Mouse (Mus musculus): ENCODE results near the gene Ly6g6f. TPM values are rescaled to one million over a fixed set of nuclear protein-coding genes. Genes with fewer than 3 reads are reported as not detected.

Ly6g6f gene
- polyA plus RNA-seq, 1 experiment from 2014 or later, result 1.0 TPM

DNA sequence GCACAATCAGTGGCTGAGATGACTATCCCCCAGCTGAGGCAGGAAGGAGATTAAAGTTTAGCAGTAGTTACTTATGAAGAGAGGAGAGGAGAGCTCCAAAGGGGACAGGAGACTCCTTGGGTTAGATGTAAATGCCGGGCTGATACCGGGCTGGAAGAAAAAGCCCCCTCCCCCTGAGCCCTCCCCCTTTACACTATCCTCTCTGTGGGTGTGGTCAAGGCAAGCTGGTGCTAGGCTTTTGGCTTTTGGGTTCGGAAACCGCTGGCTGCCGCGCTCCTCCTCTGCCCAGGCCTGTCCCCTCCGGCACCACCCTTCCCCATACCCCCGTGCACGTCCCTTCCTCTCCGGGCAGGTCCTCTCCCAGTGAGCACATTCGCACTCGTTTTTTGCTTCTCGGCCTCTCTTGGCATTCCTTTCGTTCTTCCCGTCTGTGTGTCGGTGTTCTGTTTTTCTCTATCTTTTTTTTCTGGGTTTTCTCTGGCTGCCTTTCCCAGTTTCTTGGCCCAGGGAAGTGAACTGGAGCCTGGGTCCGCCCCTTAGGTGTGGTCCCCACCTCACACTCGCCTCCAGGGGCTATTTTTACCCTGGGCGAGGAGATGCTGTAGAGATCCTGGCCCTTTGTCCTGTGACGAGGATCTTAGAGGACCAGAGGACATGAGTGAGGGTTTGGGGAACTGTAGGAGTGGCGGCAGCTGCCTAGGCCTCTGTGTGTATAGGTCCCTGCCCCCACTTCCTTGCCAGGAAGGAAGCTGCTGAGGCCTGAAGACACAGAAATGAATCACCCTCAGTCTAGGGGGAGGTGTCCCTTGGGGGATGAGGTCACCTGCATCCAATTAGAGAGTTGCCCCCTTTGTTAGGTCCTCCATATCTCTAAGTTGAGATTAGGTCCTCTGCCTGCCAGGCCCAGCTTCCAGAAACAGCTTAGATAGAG lies 34.0 kb downstream of the Ly6g6f start:
- no peaks in the 10 kb centered on the region for H3K27me3 ChIP-seq (ENCODE audit: insufficient read depth, poor library complexity, severe bottlenecking)
- peak overlapping the region; percentile 80 for H3K4me3 ChIP-seq
- no peaks in the 10 kb centered on the region for H3K9me3 ChIP-seq
- peaks cover 45% of the 10 kb centered on the region for H3K36me3 ChIP-seq
- peaks cover 58% of the 10 kb centered on the region for H3K4me1 ChIP-seq
- WGBS, result under 1% methylated on average over 21 of the region's 21 CpGs
- DNase-seq (ENCODE audit: low spot score), result peak; percentile 95
- peak overlapping the region; percentile 98 for H3K27ac ChIP-seq

DNA sequence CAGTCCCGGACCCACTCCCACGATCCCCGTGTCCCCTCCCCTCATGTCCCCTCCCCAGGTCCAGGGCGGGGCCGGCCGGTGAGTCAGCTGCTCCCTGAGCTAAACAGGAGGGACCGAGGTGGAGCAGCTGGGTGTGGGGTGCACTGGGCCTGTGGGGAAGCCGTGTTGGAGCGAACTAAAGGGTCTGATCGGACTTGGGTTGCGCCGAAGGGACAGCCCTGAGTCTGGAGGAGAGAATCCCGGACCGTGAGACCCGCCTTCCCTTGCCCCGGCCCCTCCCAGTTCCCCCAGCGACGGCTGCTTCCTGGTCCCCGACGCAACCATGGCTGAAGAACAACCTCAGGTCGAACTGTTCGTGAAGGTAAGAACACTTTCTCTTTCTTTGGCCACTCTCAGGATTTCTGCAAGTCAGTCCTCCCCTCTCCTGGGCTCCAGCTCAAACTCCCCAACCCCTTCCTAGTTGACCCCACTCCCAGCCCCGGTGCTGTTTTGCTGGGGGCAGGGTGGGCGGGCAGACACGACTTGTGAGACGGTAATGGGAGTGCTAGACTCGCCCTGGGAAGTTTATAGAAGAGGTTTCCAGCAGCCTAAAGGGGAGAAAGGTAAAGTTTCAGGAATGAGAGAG lies 35.2 kb downstream of the Ly6g6f start:
- under 1% methylated on average over 27 of the region's 27 CpGs for WGBS
- peak; percentile 90 for DNase-seq (ENCODE audit: low spot score)
- H3K4me3 ChIP-seq, result peak overlapping the region; percentile 80
- H3K36me3 ChIP-seq, result peaks cover 34% of the 10 kb centered on the region
- H3K4me1 ChIP-seq, result peaks cover 66% of the 10 kb centered on the region
- no peaks in the 10 kb centered on the region for H3K9me3 ChIP-seq
- peak overlapping the region; percentile 98 for H3K27ac ChIP-seq
- no peaks in the 10 kb centered on the region for H3K27me3 ChIP-seq (ENCODE audit: insufficient read depth, poor library complexity, severe bottlenecking)

DNA sequence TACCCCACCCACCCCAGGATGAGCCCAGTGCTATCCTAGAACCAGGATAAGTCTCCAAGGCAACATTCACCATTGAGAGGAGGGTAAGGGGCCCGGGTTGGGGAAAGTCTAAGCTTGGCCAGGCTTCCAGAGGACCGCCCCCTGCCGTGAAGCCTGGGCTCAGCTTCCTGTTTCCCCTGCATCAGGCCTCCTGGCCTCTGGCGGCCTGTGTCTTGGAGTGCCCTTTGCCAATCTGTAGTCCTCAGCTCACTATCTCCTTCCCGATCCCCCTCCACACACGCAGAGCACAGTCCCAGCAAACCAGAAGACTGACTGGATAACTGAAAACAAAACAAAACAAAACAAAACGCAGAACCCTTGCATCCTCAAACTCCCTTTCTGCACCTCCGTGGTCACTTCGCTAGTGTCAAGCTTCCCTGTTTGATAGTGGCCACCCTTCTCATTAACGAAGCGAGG lies 35.8 kb downstream of the Ly6g6f start, which contains the start of gene Clic1:
Gene Clic1, plus strand, starts transcription at position 406 of the 456 bp plus-strand sequence.
- H3K4me3 ChIP-seq, result peak within 1 kb of the TSS; percentile 80
- H3K27me3 ChIP-seq (ENCODE audit: insufficient read depth, poor library complexity, severe bottlenecking), result no peaks in the 10 kb centered on the region
- peaks cover 28% of the 10 kb centered on the region for H3K36me3 ChIP-seq
- H3K4me1 ChIP-seq, result peaks cover 72% of the 10 kb centered on the region
- H3K27ac ChIP-seq, result peak within 1 kb of the TSS; percentile 98
- WGBS, result 1% methylated on average over 11 of the region's 11 CpGs
- no peaks in the 10 kb centered on the region for H3K9me3 ChIP-seq
- DNase-seq (ENCODE audit: low spot score), result peak; percentile 94

DNA sequence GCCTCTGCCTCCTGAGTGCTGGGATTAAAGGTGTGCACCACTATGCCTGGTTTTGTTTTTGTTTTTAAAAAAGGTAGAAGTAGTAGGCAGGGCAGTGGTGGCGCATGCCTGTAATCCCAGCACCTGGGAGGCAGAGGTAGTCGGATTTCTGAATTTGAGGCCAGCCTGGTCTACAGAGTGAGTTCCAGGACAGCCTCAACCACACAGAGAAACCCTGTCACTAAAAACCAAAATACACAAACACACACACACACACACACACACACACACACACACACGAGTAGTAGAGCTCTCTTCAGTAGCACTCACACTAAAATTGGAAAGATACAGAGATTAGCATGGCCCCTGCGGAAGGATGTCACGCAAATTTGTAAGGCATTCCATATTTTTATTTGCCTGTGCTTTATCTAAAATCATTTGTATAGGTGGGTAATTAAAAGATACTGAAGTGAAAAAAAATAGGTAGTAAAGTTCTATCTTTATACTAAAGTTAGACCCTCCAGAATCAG lies 36.4 kb downstream of the Ly6g6f start:
- Histone ChIP-seq H3K36me3 (peaks cover 22% of the 10 kb centered on the region), H3K4me3 (peak overlapping the region; percentile 80), H3K27me3 (ENCODE audit: insufficient read depth, poor library complexity, severe bottlenecking) (no peaks in the 10 kb centered on the region), H3K9me3 (no peaks in the 10 kb centered on the region), H3K27ac (peak overlapping the region; percentile 98), H3K4me1 (peaks cover 76% of the 10 kb centered on the region)
- DNase-seq (ENCODE audit: low spot score), result no peak
- 58% methylated on average over 5 of the region's 5 CpGs for WGBS

DNA sequence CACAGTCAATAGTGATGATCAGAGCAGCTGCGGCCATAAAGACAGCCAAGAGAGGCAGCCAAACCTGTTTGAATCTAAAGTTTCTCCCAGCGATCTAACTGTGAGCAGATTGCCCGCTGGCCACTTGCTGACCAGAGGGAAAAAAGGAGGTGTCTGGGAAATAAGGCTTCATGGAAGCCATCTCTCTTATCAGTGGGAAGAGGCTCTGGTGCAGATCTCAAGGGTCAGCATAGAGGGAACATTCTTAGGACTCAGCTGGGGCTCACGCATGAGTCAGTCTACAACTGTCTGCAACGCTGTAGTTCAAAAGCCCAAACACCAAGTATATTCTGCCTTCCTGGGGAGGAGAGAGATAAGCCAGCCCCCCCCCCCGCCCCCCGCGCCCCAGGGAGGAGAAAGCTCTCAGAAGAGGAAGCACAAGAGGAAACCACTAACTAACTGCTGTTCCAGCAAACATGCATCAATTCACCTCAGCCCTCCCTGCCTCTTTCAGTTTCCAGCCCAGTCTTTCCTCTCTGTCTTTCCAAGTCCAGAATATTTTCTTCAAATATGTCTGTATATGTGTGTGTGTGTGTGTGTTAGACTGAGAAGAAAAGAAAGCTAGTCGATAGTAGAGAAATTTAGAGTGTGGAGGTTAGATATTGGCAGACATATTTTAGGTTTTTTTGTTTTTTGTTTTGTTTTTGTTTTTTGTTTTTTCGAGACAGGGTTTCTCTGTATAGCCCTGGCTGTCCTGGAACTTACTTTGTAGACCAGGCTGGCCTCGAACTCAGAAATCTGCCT lies 37.1 kb downstream of the Ly6g6f start:
- Histone ChIP-seq H3K27me3 (ENCODE audit: insufficient read depth, poor library complexity, severe bottlenecking) (no peaks in the 10 kb centered on the region), H3K4me3 (peak overlapping the region; percentile 72), H3K36me3 (peaks cover 15% of the 10 kb centered on the region), H3K27ac (peak overlapping the region; percentile 98), H3K4me1 (peaks cover 81% of the 10 kb centered on the region), H3K9me3 (no peaks in the 10 kb centered on the region)
- no peak for DNase-seq (ENCODE audit: low spot score)
- 20% methylated on average over 11 of the region's 11 CpGs for WGBS

DNA sequence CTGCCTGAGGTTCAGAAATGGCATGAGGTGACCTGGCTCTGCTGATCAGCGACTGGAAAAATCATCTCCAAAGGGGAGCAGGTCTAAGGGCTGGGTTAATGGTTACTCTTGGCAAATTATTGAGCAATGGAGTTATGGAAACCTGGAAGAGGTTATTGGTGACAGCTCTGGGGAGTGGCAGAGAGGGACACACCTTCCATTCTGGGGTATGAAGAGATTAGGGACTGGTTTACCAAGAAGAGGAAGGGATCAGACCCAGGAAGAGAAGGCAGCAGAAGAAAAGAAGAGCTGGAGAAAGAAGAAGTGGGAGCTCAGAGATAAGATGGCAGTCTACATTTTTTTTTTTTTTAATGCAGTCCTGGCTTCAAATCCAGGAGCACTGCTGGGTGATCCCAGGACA lies 37.7 kb downstream of the Ly6g6f start:
- H3K9me3 ChIP-seq, result no peaks in the 10 kb centered on the region
- no peaks in the 10 kb centered on the region for H3K27me3 ChIP-seq (ENCODE audit: insufficient read depth, poor library complexity, severe bottlenecking)
- H3K27ac ChIP-seq, result peak overlapping the region; percentile 98
- H3K4me1 ChIP-seq, result peaks cover 77% of the 10 kb centered on the region
- 43% methylated on average over 1 of the region's 1 CpGs for WGBS
- no peak for DNase-seq (ENCODE audit: low spot score)
- peaks cover 9% of the 10 kb centered on the region for H3K36me3 ChIP-seq
- H3K4me3 ChIP-seq, result peak overlapping the region; percentile 72

DNA sequence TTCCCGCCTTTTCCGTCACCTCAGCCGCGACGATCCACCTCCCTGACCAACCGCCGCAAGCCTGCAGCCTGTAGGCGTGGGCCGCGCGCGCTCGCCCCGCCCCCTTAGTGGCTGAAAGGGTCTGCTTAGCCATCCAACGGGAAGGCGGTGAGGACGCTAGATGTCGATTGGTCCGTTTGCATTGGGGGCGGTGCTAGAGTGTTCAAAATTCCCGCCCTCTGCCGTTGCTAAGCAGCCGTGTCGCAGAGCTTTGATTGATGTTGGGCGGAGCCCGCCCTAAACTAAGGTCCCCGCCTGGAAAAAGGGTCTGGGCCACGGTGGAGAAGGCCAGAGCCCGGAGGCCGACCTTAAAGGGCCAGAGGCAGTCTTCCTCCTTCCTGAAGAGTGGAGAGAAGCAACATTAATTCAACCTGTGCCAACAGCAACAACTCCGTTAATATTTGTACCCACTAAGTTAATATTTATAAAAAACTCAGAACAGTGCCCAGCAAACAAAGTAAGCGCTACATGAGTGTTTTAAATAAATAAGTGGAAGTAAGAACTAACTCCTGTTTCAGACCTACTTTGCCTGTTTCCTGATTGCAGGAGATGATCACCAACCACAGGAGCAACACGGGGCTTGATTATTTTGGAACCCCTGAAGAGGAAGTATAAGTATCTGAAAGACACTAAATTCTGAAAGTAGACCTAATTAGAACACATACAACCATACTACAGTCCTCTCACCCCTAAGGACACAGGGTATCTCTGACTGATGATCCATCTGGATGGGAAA lies 38.5 kb downstream of the Ly6g6f start, which contains the start of gene Msh5:
Gene Msh5, minus strand, starts transcription at position 65 of the 775 bp plus-strand sequence.
- H3K27ac ChIP-seq, result peak within 1 kb of the TSS; percentile 98
- H3K9me3 ChIP-seq, result no peaks in the 10 kb centered on the region
- DNase-seq (ENCODE audit: low spot score), result peak; percentile 100
- 2% methylated on average over 33 of the region's 33 CpGs for WGBS
- peaks cover 68% of the 10 kb centered on the region for H3K4me1 ChIP-seq
- H3K36me3 ChIP-seq, result 0 out of 2 replicates have a peak, but pooled peaks cover under 1% of the 10 kb centered on the region
- H3K27me3 ChIP-seq (ENCODE audit: insufficient read depth, poor library complexity, severe bottlenecking), result no peaks in the 10 kb centered on the region
- H3K4me3 ChIP-seq, result peak within 1 kb of the TSS; percentile 72

DNA sequence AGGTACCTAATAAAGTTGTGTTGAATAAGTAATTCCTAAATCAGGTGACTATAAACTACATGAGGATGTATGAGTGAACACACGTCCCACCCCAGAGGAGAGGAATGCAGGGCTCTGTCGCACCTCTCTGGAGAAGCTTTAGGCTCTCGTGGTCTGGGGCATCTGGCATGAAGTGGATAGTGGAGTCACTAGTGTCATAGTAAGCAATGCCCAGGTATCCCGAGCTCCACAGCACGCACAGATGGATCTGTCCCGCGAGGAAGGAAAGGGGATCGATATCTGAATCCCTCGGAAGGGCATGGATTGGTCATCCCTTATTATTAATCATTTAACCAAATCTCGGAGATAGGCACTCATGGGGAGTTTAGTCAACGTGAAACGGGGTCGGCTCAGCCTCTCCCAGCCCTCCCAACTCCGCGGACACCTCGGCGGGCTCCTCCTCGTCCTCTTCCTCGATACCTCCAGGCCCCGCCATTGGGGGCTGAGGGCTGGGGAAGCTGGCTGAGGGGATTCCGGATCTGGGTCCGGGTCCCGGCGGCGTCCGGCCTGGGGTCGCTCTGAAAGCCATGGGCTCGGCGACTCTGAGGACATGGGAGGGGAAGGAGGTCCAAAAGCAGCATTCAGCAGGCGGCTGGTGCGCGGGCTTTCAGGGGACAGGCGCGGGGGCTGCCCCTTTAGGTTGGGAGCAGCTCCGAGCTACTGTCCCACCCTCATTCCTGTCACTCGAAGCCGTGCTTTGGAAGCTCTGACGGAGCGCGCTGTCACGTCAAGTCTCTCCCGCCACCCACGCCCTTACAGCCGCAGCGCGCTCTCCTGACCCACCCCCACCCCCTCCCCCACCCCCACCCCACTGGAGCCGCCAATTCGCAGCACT lies 39.4 kb downstream of the Ly6g6f start:
- no peak for DNase-seq (ENCODE audit: low spot score)
- Histone ChIP-seq H3K36me3 (no peaks in the 10 kb centered on the region), H3K27ac (peak overlapping the region; percentile 98), H3K9me3 (no peaks in the 10 kb centered on the region), H3K4me3 (peak overlapping the region; percentile 72), H3K27me3 (ENCODE audit: insufficient read depth, poor library complexity, severe bottlenecking) (no peaks in the 10 kb centered on the region), H3K4me1 (peaks cover 63% of the 10 kb centered on the region)
- 4% methylated on average over 47 of the region's 48 CpGs for WGBS

DNA sequence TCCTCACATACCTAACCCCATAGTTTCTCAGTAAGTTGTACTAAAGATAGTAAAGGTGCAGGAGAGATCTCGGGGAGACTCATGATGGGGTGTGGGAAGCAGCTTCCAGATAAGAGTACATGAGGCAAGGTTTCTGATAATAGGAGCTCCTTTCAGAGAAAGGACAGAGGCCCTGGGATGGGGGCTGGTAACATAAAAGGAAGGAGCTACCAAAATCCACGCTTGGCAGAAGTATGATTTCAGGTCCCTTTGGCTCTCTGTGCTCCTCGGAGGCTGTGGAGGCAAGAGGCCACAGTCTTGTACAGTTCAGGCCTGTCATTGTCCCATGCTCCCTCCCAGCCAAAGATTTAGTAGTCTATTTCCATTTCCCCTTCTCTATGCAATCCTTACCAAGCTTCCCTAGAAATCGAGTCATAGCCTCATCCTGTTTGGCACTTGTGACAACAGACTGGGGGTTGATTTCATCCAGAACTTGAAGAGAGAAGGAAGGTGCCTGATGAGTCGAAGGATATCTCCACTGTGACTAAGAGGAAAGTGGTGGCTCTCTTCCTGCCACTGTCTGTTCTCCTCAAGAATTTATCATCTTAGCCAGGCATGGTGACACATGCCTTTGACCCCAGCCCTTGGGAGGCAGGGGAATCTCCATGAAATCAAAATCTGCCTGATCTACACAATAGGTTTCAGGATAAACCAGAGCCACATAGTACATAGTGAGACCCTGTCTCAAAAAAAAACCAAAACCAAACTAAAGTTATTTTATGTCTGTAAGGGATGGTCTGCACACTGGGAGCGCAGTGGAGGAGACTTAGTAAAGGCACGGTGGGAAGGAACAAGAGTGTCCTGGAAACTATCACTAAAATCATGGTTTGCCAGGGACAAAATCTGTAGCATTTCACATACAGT lies 40.3 kb downstream of the Ly6g6f start:
- Histone ChIP-seq H3K27ac (peak overlapping the region; percentile 98), H3K4me1 (peaks cover 63% of the 10 kb centered on the region), H3K4me3 (peak overlapping the region; percentile 72), H3K27me3 (ENCODE audit: insufficient read depth, poor library complexity, severe bottlenecking) (no peaks in the 10 kb centered on the region), H3K9me3 (no peaks in the 10 kb centered on the region), H3K36me3 (no peaks in the 10 kb centered on the region)
- peak; percentile 78 for DNase-seq (ENCODE audit: low spot score)
- 45% methylated on average over 7 of the region's 7 CpGs for WGBS

DNA sequence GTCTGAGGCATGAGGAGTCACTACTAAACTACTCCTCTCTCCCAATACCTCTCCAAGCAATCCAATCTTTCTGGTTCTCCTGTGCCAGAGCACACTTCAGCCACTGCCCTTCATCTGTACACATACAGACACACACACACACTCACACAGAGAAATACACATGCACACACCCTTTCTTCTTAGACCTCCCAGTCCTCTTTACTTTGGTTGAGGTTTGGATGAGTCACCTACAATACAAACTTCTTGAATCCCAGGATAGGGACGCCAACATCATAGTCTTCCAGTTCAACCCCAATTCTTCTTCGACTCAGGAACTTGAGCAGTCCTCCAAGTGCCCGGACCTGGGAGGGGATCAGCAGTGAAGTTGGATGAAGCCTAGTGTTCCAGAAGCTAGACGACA lies 41.6 kb downstream of the Ly6g6f start:
- Histone ChIP-seq H3K27me3 (ENCODE audit: insufficient read depth, poor library complexity, severe bottlenecking) (no peaks in the 10 kb centered on the region), H3K9me3 (no peaks in the 10 kb centered on the region), H3K27ac (peak overlapping the region; percentile 98), H3K4me3 (no peak overlapping the region), H3K4me1 (peaks cover 50% of the 10 kb centered on the region), H3K36me3 (no peaks in the 10 kb centered on the region)
- WGBS, result 79% methylated on average over 4 of the region's 4 CpGs
- no peak for DNase-seq (ENCODE audit: low spot score)
